Comparison of ENCODE assay signal across 8 mouse cellular contexts in genomic region chrX:36807360-36808317, GRCm38 (mm10). TPM values are rescaled to one million over a fixed set of nuclear protein-coding genes. Genes with fewer than 3 reads are reported as not detected.
DNase-seq lines count a peak whose midpoint lies in the region; ATAC-seq and TF ChIP-seq lines count a peak whose summit lies in the region.

No protein-coding gene starts in this region.

- H3K27ac ChIP-seq in forebrain, embryonic 12.5 days: peak overlapping the region; percentile 85
- H3K27ac ChIP-seq in heart, postnatal 0 days (ENCODE audit: low read depth): peak overlapping the region; percentile 80
- H3K27ac ChIP-seq in liver, embryonic 16.5 days (ENCODE audit: low read length): peak overlapping the region; percentile 89
- peak overlapping the region; percentile 46 for H3K27ac ChIP-seq in neural tube, embryonic 12.5 days
- H3K27ac ChIP-seq in stomach, postnatal 0 days (replicated peaks): peak overlapping the region; percentile 71

- TF ChIP-seq CTCF in heart, postnatal 0 days (IDR thresholded peaks at IDR 0.05; ENCODE audit: low read depth): peak; percentile 63
- peak; percentile 81 for TF ChIP-seq CTCF in stomach, postnatal 0 days (IDR thresholded peaks at IDR 0.05; ENCODE audit: low read depth)

- H3K4me1 ChIP-seq in forebrain, embryonic 12.5 days: peaks cover 7% of the 10 kb centered on the region
- 0 out of 2 replicates have a peak, but pooled peaks cover 3% of the 10 kb centered on the region for H3K4me1 ChIP-seq in heart, postnatal 0 days (ENCODE audit: control insufficient read depth, insufficient read depth)
- H3K4me1 ChIP-seq in liver, embryonic 16.5 days (ENCODE audit: control insufficient read depth, low read depth, low read length): peaks cover 6% of the 10 kb centered on the region
- H3K4me1 ChIP-seq in neural tube, embryonic 12.5 days: peaks cover 6% of the 10 kb centered on the region; the same call in 1 of the 2 replicates
- no peaks in the 10 kb centered on the region for H3K4me1 ChIP-seq in stomach, postnatal 0 days (replicated peaks; ENCODE audit: control insufficient read depth, insufficient read depth)

- peak overlapping the region; percentile 53 for H3K4me2 ChIP-seq in forebrain, embryonic 12.5 days
- peak overlapping the region; percentile 57 for H3K4me2 ChIP-seq in heart, postnatal 0 days (ENCODE audit: low read depth, low read length)
- peak overlapping the region; percentile 62 for H3K4me2 ChIP-seq in liver, embryonic 16.5 days (ENCODE audit: low read depth, low read length)
- peak overlapping the region; percentile 50 for H3K4me2 ChIP-seq in neural tube, embryonic 12.5 days (replicated peaks)
- H3K4me2 ChIP-seq in stomach, postnatal 0 days (replicated peaks; ENCODE audit: low read depth): peak overlapping the region; percentile 42

- no peaks in the 10 kb centered on the region for H3K36me3 ChIP-seq in forebrain, embryonic 12.5 days (replicated peaks)
- H3K36me3 ChIP-seq in heart, postnatal 0 days (replicated peaks; ENCODE audit: control insufficient read depth, insufficient read depth, low read length): no peaks in the 10 kb centered on the region
- H3K36me3 ChIP-seq in liver, embryonic 16.5 days (ENCODE audit: control insufficient read depth, insufficient read depth): no peaks in the 10 kb centered on the region
- no peaks in the 10 kb centered on the region for H3K36me3 ChIP-seq in neural tube, embryonic 12.5 days
- H3K36me3 ChIP-seq in stomach, postnatal 0 days (ENCODE audit: control insufficient read depth, insufficient read depth, low read length): no peaks in the 10 kb centered on the region

- no peaks in the 10 kb centered on the region for H3K9me3 ChIP-seq in forebrain, embryonic 12.5 days
- H3K9me3 ChIP-seq in heart, postnatal 0 days (replicated peaks; ENCODE audit: control insufficient read depth, low read length): no peaks in the 10 kb centered on the region
- no peaks in the 10 kb centered on the region for H3K9me3 ChIP-seq in liver, embryonic 16.5 days (replicated peaks; ENCODE audit: control insufficient read depth, low read length)
- H3K9me3 ChIP-seq in neural tube, embryonic 12.5 days: no peaks in the 10 kb centered on the region
- H3K9me3 ChIP-seq in stomach, postnatal 0 days (ENCODE audit: control insufficient read depth, low read length): no peaks in the 10 kb centered on the region

- no peak for TF ChIP-seq EP300 in heart, postnatal 0 days (IDR thresholded peaks at IDR 0.05; ENCODE audit: low read depth)
- peak; percentile 75 for TF ChIP-seq EP300 in stomach, postnatal 0 days (optimal IDR thresholded peaks at IDR 0.05)

- 20% methylated on average over 45 of the region's 45 CpGs for WGBS in forebrain, embryonic 12.5 days
- WGBS in heart, postnatal 0 days: 15% methylated on average over 45 of the region's 45 CpGs
- 15% methylated on average over 44 of the region's 45 CpGs for WGBS in liver, embryonic 16.5 days (ENCODE audit: insufficient replicate concordance)
- 19% methylated on average over 45 of the region's 45 CpGs for WGBS in neural tube, embryonic 12.5 days
- 14% methylated on average over 38 of the region's 45 CpGs for WGBS in stomach, postnatal 0 days

- peak overlapping the region; percentile 25; the same call in 1 of the 2 replicates for H3K9ac ChIP-seq in forebrain, embryonic 12.5 days
- peak overlapping the region; percentile 37 for H3K9ac ChIP-seq in heart, postnatal 0 days (replicated peaks; ENCODE audit: low read depth, low read length)
- peak overlapping the region; percentile 41 for H3K9ac ChIP-seq in liver, embryonic 16.5 days (ENCODE audit: low read depth, low read length)
- no peak overlapping the region for H3K9ac ChIP-seq in neural tube, embryonic 12.5 days
- H3K9ac ChIP-seq in stomach, postnatal 0 days (ENCODE audit: low read length): 0 out of 2 replicates have a peak overlapping the region, but pooled peaks have one; percentile 27

- DNase-seq in ES-CJ7 (ENCODE audit: low read depth, low spot score): peak; percentile 95
- peak; percentile 84 for DNase-seq in heart, postnatal 0 days (ENCODE audit: low spot score)
- DNase-seq in kidney, postnatal 4 days: peak; percentile 87 to 93
- DNase-seq in stomach, postnatal 0 days (ENCODE audit: low spot score): peak; percentile 90

- peak overlapping the region; percentile 30 for H3K4me3 ChIP-seq in forebrain, embryonic 12.5 days (replicated peaks)
- peak overlapping the region; percentile 45 for H3K4me3 ChIP-seq in heart, postnatal 0 days (ENCODE audit: low read depth, low read length)
- H3K4me3 ChIP-seq in liver, embryonic 16.5 days (ENCODE audit: low read depth, low read length): peak overlapping the region; percentile 65
- H3K4me3 ChIP-seq in neural tube, embryonic 12.5 days: peak overlapping the region; percentile 15; the same call in 1 of the 2 replicates
- peak overlapping the region; percentile 33 for H3K4me3 ChIP-seq in stomach, postnatal 0 days (ENCODE audit: low read depth, low read length)

- peak; percentile 92 for ATAC-seq in cerebellum, adult (ENCODE audit: insufficient number of reproducible peaks, low FRiP score, low TSS enrichment)
- peak; percentile 92 for ATAC-seq in forebrain, embryonic 12.5 days (ENCODE audit: low FRiP score)
- peak; percentile 92 for ATAC-seq in heart, postnatal 0 days (ENCODE audit: insufficient read depth, low read depth)
- ATAC-seq in liver, embryonic 16.5 days (ENCODE audit: low read depth): peak; percentile 87
- peak; percentile 93 for ATAC-seq in neural tube, embryonic 12.5 days (ENCODE audit: low FRiP score, low read depth)
- ATAC-seq in stomach, postnatal 0 days (ENCODE audit: low FRiP score, low TSS enrichment): peak; percentile 96

- H3K27me3 ChIP-seq in forebrain, embryonic 12.5 days: no peaks in the 10 kb centered on the region
- H3K27me3 ChIP-seq in heart, postnatal 0 days (ENCODE audit: control insufficient read depth, insufficient read depth, low read length): no peaks in the 10 kb centered on the region
- H3K27me3 ChIP-seq in liver, embryonic 16.5 days (ENCODE audit: control insufficient read depth, insufficient read depth, low read depth, low read length): no peaks in the 10 kb centered on the region
- no peaks in the 10 kb centered on the region for H3K27me3 ChIP-seq in neural tube, embryonic 12.5 days (replicated peaks)
- no peaks in the 10 kb centered on the region for H3K27me3 ChIP-seq in stomach, postnatal 0 days (ENCODE audit: control insufficient read depth, insufficient read depth, low read length)

RNA-seq across cellular contexts. Expression of gene Slc25a5, which starts 12.2 kb away (rescaled TPM):
- 694 and 710 TPM in 2 replicates for polyA plus RNA-seq in forebrain, embryonic 12.5 days (2016; fragmentation: Nextera tagmentation; extraction: Ambion mirVana)
- 1,399 and 1,635 TPM in 2 replicates for total RNA-seq in heart, postnatal 0 days (2014; rRNA removed; ENCODE audit: low replicate concordance)
- 1,751 and 1,760 TPM in 2 replicates for polyA plus RNA-seq in heart, postnatal 0 days (2015; fragmentation: Nextera tagmentation; extraction: Ambion mirVana)
- polyA plus RNA-seq in liver, embryonic 16.5 days (2015; fragmentation: Nextera tagmentation; extraction: Ambion mirVana): 361 and 413 TPM in 2 replicates
- 613 and 624 TPM in 2 replicates for polyA plus RNA-seq in neural tube, embryonic 12.5 days (2016; fragmentation: Nextera tagmentation; extraction: Ambion mirVana)
- polyA plus RNA-seq in stomach, postnatal 0 days (2015; fragmentation: Nextera tagmentation; extraction: Ambion mirVana): 1,050 and 1,122 TPM in 2 replicates

Comparison
In these comparisons a context has a peak if more than half of its experiments do, and no peak if none do; other contexts are left out.
1. Peak in every context shown above with its lines: DNase-seq, ATAC-seq, H3K4me3 ChIP-seq and H3K27ac ChIP-seq.
2. H3K4me3 ChIP-seq: peak in every context shown above with its lines; median percentile 65 in liver, embryonic 16.5 days; 45 in heart, postnatal 0 days; 33 in stomach, postnatal 0 days; 30 in forebrain, embryonic 12.5 days; 15 in neural tube, embryonic 12.5 days.